Mouse (Mus musculus): Measurements from ENCODE around the gene AI481877. TPM values are rescaled to one million over a fixed set of nuclear protein-coding genes. Genes with fewer than 3 reads are reported as not detected.
A peak's percentile ranks its signal among the peaks of the same experiment; 100 is the strongest.
"Not testable (repeated sequence)": the region's sequence is repeated elsewhere in the genome, so short reads cannot be mapped to it uniquely, and the experiment has no call there.

Gene AI481877
- total RNA-seq (2014; fragmentation: Nextera tagmentation), result not detected in 2 replicates
- not detected in 2 replicates for total RNA-seq (2017)

- ATAC-seq (replicated peaks; ENCODE audit: poor library complexity, severe bottlenecking), result not testable (repeated sequence)
Observed at GRCm38 (mm10) chr4:59138507-59139033, at the start of gene AI481877. Gene AI481877, minus strand, starts transcription at chr4:59138983.

DNA sequence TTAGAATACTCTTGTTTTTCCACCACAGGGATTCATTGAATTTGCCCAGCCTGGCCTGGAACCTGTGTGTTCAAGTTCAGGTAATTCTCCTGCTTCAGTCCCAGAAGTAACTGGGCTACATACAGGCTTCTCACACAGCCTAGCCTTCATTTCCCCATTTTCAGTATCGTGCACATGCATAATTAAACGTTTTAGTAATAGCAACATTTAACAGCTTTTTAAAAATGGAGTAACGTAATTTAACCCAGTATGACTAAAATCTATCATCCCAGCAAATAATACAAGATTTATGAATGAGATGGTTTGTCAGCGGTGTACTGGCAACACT is 49.7 kb upstream of the AI481877 start:
- ATAC-seq (replicated peaks; ENCODE audit: poor library complexity, severe bottlenecking), result peak; percentile 28; the same call in 1 of the 2 replicates

- ATAC-seq (replicated peaks; ENCODE audit: poor library complexity, severe bottlenecking), result peak; percentile 54
Observed at GRCm38 (mm10) chr4:59187289-59187688, 48.5 kb upstream of the AI481877 start.

GRCm38 (mm10) chr4:59185671-59186070 is 46.9 kb upstream of the AI481877 start:
- ATAC-seq (replicated peaks; ENCODE audit: poor library complexity, severe bottlenecking), result no peak

GRCm38 (mm10) chr4:59181320-59182271 is 42.8 kb upstream of the AI481877 start:
- ATAC-seq (replicated peaks; ENCODE audit: poor library complexity, severe bottlenecking), result peak; percentile 72

DNA sequence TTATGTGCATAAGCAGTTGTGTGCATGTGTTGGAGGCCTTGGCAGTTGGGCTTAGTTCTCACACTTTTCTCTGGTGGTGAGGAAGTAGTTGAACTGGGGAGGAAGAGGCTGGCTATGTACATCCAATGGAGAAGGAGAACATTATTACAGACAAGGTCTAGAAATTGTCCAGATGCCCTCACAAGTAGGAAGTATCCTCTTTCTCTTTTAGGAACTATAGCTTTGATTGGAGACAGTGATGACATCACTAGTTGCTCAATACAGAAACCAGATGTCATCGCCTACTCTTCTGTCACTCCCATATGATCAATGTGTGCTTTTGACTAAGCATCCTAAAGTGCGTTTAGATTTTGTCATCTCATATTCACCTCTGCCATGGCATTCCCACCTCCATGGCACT is 38.8 kb upstream of the AI481877 start:
- peak; percentile 86 for ATAC-seq (replicated peaks; ENCODE audit: poor library complexity, severe bottlenecking)

DNA sequence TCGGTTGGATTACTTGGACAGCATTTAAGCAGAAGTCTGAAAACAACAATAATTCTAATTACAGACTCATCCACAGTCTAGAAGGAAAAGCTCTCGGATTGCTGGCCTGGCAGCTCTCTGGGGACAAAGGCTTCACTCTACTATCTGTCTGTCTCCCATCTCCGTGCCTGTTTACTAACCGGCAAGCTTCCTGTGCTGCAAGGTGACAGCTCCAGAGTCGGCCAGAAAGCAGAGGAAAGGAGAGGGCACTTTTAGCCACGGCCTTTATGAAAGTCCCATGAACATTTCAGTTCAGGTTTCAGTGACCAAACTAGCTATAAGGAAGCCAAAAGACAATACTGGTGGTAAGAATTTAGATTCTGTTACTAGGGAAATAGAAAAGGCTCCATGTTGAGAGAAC is 37.1 kb upstream of the AI481877 start:
- ATAC-seq (replicated peaks; ENCODE audit: poor library complexity, severe bottlenecking), result no peak

GRCm38 (mm10) chr4:59175003-59175402 is 36.2 kb upstream of the AI481877 start:
- ATAC-seq (replicated peaks; ENCODE audit: poor library complexity, severe bottlenecking), result no peak

GRCm38 (mm10) chr4:59173181-59173922 is 34.6 kb upstream of the AI481877 start:
- no peak for ATAC-seq (replicated peaks; ENCODE audit: poor library complexity, severe bottlenecking)

DNA sequence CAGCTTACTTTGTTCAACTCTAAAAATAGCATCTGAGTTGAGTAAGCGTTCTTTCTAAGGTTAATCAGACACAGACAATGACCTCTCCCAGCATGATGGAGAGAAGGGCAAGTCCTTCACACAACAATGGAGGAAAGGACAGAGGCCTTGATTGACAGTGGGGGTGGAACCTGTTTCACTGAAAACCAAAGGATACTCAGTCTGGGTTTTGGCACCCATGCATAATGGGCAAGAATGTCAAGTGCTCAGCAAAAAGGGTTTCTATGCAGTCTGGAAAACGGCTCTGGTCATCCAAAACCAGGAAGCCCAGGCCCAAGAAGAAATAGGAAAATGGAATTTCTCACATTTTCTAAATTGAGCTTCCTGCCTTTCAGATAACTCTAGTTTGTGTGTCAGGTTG is 33.8 kb upstream of the AI481877 start:
- no peak for ATAC-seq (replicated peaks; ENCODE audit: poor library complexity, severe bottlenecking)

- ATAC-seq (replicated peaks; ENCODE audit: poor library complexity, severe bottlenecking), result no peak
Observed at GRCm38 (mm10) chr4:59169981-59170380, 31.2 kb upstream of the AI481877 start.

- no peak for ATAC-seq (replicated peaks; ENCODE audit: poor library complexity, severe bottlenecking)
Observed at GRCm38 (mm10) chr4:59167251-59167847, 28.6 kb upstream of the AI481877 start.

GRCm38 (mm10) chr4:59164034-59164433 is 25.3 kb upstream of the AI481877 start:
- ATAC-seq (replicated peaks; ENCODE audit: poor library complexity, severe bottlenecking), result peak; percentile 40

- no peak for ATAC-seq (replicated peaks; ENCODE audit: poor library complexity, severe bottlenecking)
Observed at GRCm38 (mm10) chr4:59160959-59161670, 22.3 kb upstream of the AI481877 start.

DNA sequence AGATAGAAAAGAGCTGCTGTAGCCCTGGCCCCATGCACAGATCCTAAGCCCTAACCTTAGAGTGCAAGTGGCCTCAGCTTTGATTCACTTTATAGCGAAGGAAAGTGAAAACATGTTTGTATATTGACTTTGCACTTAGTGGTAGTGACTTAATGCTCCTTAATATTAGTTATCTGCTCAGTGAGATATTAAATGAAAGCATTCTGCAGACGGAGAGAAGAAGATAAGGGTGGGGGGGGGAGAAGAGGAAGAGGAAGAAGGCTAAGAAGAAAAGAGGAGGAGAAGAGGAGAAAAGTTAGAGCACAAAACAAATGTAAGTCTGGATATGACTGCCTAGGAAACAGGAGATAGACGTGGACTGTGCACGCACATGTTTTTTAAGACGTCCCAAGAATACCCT is 21.5 kb upstream of the AI481877 start:
- no peak for ATAC-seq (replicated peaks; ENCODE audit: poor library complexity, severe bottlenecking)

DNA sequence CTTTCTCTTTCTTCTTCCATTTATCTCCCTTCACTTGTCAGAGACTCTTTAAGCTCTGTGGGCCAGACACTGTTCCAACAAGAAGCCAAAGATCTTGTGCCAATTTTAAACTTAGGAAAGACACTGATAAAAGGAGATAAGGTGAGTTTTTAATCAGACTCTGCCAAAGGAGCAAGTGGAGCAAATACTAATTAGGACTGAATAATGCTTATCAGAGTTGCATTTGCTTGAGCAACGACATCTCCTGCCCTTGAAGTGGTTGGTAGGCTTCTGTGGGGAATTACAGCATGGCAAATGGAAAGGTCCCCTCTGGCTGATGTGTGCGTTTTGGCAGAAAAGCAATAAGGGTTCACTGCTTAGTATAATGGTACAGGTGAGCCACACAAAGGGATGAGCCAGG is 18.9 kb upstream of the AI481877 start:
- ATAC-seq (replicated peaks; ENCODE audit: poor library complexity, severe bottlenecking), result no peak

DNA sequence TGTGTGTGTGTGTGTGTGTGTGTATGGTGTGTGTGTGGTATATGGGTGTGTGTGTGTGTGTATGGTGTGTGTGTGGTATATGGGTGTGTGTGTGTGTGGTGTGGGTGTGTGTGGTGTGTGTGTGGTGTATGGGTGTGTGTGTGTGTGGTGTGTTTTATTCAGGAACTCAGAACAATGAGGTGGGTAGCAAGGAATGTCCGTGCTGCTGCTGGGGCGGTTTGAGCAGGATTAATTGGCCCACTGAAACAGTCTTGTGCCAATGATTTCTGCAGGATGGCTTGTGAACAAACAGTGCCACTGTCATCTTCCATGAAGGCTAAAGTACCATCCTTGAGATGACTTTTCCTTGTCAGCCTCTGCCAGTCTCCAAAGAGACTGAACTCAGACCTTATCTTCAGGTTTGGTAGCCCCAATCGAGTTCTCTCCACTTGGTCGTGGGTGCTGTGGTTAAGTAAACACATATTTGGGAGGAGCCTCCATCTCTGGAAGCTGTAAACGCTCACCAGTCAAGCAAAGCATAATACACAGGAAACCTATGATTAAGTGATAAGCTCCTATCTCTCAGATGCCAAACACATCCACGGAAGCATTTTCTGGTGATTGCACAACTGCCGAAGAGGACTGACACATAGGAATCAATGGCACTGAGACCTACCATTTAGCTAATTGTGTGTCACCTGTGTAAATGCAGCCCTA is 18.3 kb upstream of the AI481877 start:
- no peak; the same call in 1 of the 2 replicates for ATAC-seq (replicated peaks; ENCODE audit: poor library complexity, severe bottlenecking)

- peak; percentile 83 for ATAC-seq (replicated peaks; ENCODE audit: poor library complexity, severe bottlenecking)
Observed at GRCm38 (mm10) chr4:59151953-59152352, 13.2 kb upstream of the AI481877 start.

DNA sequence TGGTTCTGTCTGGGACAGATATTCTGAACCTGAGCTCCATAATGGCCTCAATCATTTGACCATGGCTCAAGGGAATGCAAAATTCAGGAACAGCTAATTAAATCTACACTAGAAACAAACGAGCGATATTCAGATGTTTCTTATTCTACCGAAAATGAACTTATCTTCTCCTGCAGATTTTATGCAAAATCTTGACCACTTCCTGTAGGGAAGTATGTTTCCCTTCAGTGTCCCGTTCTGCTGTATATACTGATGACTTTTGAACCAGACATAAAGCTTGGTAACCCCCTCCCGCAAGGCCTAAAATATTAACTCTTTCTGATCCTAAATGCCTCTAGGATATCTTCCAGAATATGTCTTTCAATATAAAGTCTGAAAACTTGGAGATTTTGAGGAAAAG is 12.1 kb upstream of the AI481877 start:
- ATAC-seq (replicated peaks; ENCODE audit: poor library complexity, severe bottlenecking), result peak; percentile 37; the same call in 1 of the 2 replicates
